In genomic region chr1:166922911-166923712, GRCm38 (mm10) we compare ENCODE assay signal across 18 mouse cellular contexts.
DNase-seq lines count a peak whose midpoint lies in the region; ATAC-seq and TF ChIP-seq lines count a peak whose summit lies in the region.
"Had no signal": no experiment of that assay in that cellular context is flagged by ENCODE, and none has a peak within 500 bp of the region (broad histone marks: within the 10 kb centered on the region; RNA-seq: fewer than 3 reads in every experiment).

No protein-coding gene starts in this region.

- no peaks in the 10 kb centered on the region for H3K36me3 ChIP-seq in forebrain, embryonic 14.5 days (ENCODE audit: control insufficient read depth, insufficient read depth, low read length)
- no peaks in the 10 kb centered on the region for H3K36me3 ChIP-seq in forebrain, embryonic 10.5 days (replicated peaks)
- H3K36me3 ChIP-seq in CH12.LX (replicated peaks in 1 of 2; ENCODE audit: control insufficient read depth in 1 of 2, insufficient read depth in 1 of 2, low read length in 1 of 2) = no peaks in the 10 kb centered on the region
- H3K36me3 ChIP-seq in hindbrain, embryonic 16.5 days (ENCODE audit: control insufficient read depth, insufficient read depth, low read length) = no peaks in the 10 kb centered on the region
- H3K36me3 ChIP-seq in myocyte (ENCODE audit: control insufficient read depth, insufficient read depth) = no peaks in the 10 kb centered on the region
- H3K36me3 ChIP-seq: intestine, embryonic 15.5 days; stomach, embryonic 15.5 days had no signal

- no peak overlapping the region for H3K4me2 ChIP-seq in forebrain, embryonic 14.5 days (ENCODE audit: low read length)
- H3K4me2 ChIP-seq in CH12.LX (ENCODE audit: insufficient read depth, low read depth, poor library complexity, severe bottlenecking) = peak overlapping the region; percentile 60; the same call in 1 of the 2 replicates
- H3K4me2 ChIP-seq in hindbrain, embryonic 16.5 days (ENCODE audit: low read length) = peak overlapping the region; percentile 51
- peak overlapping the region; percentile 29 for H3K4me2 ChIP-seq in myocyte (ENCODE audit: low read depth)
- H3K4me2 ChIP-seq: heart, embryonic 11.5 days; intestine, embryonic 15.5 days; stomach, embryonic 15.5 days had no signal

- H3K27me3 ChIP-seq in forebrain, embryonic 14.5 days (replicated peaks; ENCODE audit: control insufficient read depth, insufficient read depth, low read length) = no peaks in the 10 kb centered on the region
- no peaks in the 10 kb centered on the region for H3K27me3 ChIP-seq in forebrain, embryonic 10.5 days (ENCODE audit: poor library complexity, severe bottlenecking)
- H3K27me3 ChIP-seq in CH12.LX (replicated peaks) (peaks cover 65% of the 10 kb centered on the region), myocyte (ENCODE audit: control insufficient read depth, insufficient read depth, insufficient read length) (no peaks in the 10 kb centered on the region)
- H3K27me3 ChIP-seq in hindbrain, embryonic 16.5 days (replicated peaks; ENCODE audit: control insufficient read depth, insufficient read depth, low read length) = no peaks in the 10 kb centered on the region
- H3K27me3 ChIP-seq: intestine, embryonic 15.5 days; stomach, embryonic 15.5 days had no signal

- peak; percentile 26 for DNase-seq in forebrain, embryonic 14.5 days (ENCODE audit: low spot score)
- no peak for DNase-seq in forebrain, embryonic 10.5 days (ENCODE audit: extremely low spot score, low spot score)
- DNase-seq in CH12.LX (ENCODE audit: extremely low read depth) = peak; percentile 3
- no peak for DNase-seq in lung, postnatal 4 days
- no peak for DNase-seq in T-cell, adult 2 months (ENCODE audit: low spot score)
- DNase-seq: adrenal gland, postnatal 14 days; cerebellum, adult 18-20 months; cerebellum, postnatal 36 days; layer of hippocampus, postnatal 36 days; liver; lung, adult 18-20 months; spleen, adult 18-20 months had no signal

- H3K79me2 ChIP-seq in CH12.LX (replicated peaks; ENCODE audit: control insufficient read depth, extremely low read depth, insufficient read depth, poor library complexity, severe bottlenecking) (no peaks in the 10 kb centered on the region), myocyte (ENCODE audit: control insufficient read depth, insufficient read depth) (no peaks in the 10 kb centered on the region)

- TF ChIP-seq CTCF in CH12.LX (conservative IDR thresholded peaks at IDR 0.05 in 1 of 2, IDR thresholded peaks at IDR 0.05 in 1 of 2; ENCODE audit: low read depth in 2 of 2, low read length in 2 of 2) = no peak

- TF ChIP-seq RAD21 in CH12.LX (IDR thresholded peaks at IDR 0.05; ENCODE audit: low read depth, low read length) = no peak

- TF ChIP-seq POLR2A in CH12.LX (IDR thresholded peaks at IDR 0.05; ENCODE audit: low read depth, low read length) (no peak), myocyte (IDR thresholded peaks at IDR 0.05; ENCODE audit: insufficient read length, low read depth) (no peak)

- WGBS in forebrain, embryonic 14.5 days = 71% methylated on average over 16 of the region's 16 CpGs
- 92% methylated on average over 16 of the region's 16 CpGs for WGBS in forebrain, embryonic 10.5 days
- WGBS in hindbrain, embryonic 16.5 days = 48% methylated on average over 16 of the region's 16 CpGs

- H3K27ac ChIP-seq in forebrain, embryonic 14.5 days (ENCODE audit: low read depth, low read length) = no peak overlapping the region
- H3K27ac ChIP-seq in forebrain, embryonic 10.5 days = no peak overlapping the region
- H3K27ac ChIP-seq in CH12.LX (ENCODE audit: insufficient read depth, low read depth) = no peak overlapping the region
- no peak overlapping the region; the same call in 1 of the 2 replicates for H3K27ac ChIP-seq in hindbrain, embryonic 16.5 days (ENCODE audit: low read depth, low read length)
- H3K27ac ChIP-seq: intestine, embryonic 15.5 days; stomach, embryonic 15.5 days had no signal

- dilution Hi-C loops in CH12.LX (cut with MboI; ENCODE audit: extremely low pct_ligation_motif_present, extremely low pct_unique_long_range_greater_than_20kb, low sequenced_read_pairs) = no loop called here

- in situ Hi-C loops in CH12.LX (cut with MboI; ENCODE audit: low pct_ligation_motif_present, low pct_unique_long_range_greater_than_20kb, low sequenced_read_pairs) = no loop called here

- H3ac ChIP-seq in myocyte (ENCODE audit: control insufficient read depth, insufficient read length) = no peak overlapping the region

- no peaks in the 10 kb centered on the region for H3K9me3 ChIP-seq in forebrain, embryonic 14.5 days (replicated peaks; ENCODE audit: control insufficient read depth, low read length)
- no peaks in the 10 kb centered on the region for H3K9me3 ChIP-seq in forebrain, embryonic 10.5 days
- no peaks in the 10 kb centered on the region for H3K9me3 ChIP-seq in CH12.LX (replicated peaks; ENCODE audit: low read length)
- no peaks in the 10 kb centered on the region for H3K9me3 ChIP-seq in hindbrain, embryonic 16.5 days (ENCODE audit: control insufficient read depth, low read length)
- H3K9me3 ChIP-seq: intestine, embryonic 15.5 days; stomach, embryonic 15.5 days had no signal

- no peaks in the 10 kb centered on the region for H3K4me1 ChIP-seq in forebrain, embryonic 14.5 days (ENCODE audit: control insufficient read depth, insufficient read depth, low read length)
- H3K4me1 ChIP-seq in forebrain, embryonic 10.5 days = peaks cover 17% of the 10 kb centered on the region
- no peaks in the 10 kb centered on the region for H3K4me1 ChIP-seq in CH12.LX (ENCODE audit: control insufficient read depth in 1 of 2, insufficient read depth in 2 of 2)
- peaks cover 5% of the 10 kb centered on the region for H3K4me1 ChIP-seq in hindbrain, embryonic 16.5 days (ENCODE audit: control insufficient read depth, insufficient read depth, low read depth, low read length)
- H3K4me1 ChIP-seq: intestine, embryonic 15.5 days; stomach, embryonic 15.5 days had no signal

- TF ChIP-seq EP300 in CH12.LX (IDR thresholded peaks at IDR 0.05; ENCODE audit: low read length) = no peak

- H3K9ac ChIP-seq in forebrain, embryonic 14.5 days (ENCODE audit: low read length) = 0 out of 2 replicates have a peak overlapping the region, but pooled peaks have one; percentile 5
- no peak overlapping the region for H3K9ac ChIP-seq in CH12.LX (ENCODE audit: insufficient read depth, low read depth)
- no peak overlapping the region; the same call in 1 of the 2 replicates for H3K9ac ChIP-seq in hindbrain, embryonic 16.5 days (ENCODE audit: low read depth, low read length)
- H3K9ac ChIP-seq: intestine, embryonic 15.5 days; stomach, embryonic 15.5 days had no signal

- no peak overlapping the region for H3K4me3 ChIP-seq in forebrain, embryonic 14.5 days (ENCODE audit: low read depth, low read length)
- no peak overlapping the region for H3K4me3 ChIP-seq in forebrain, embryonic 10.5 days
- no peak overlapping the region for H3K4me3 ChIP-seq in CH12.LX (replicated peaks in 1 of 3; ENCODE audit: low read depth in 2 of 3, low read length in 2 of 3, poor library complexity in 1 of 3)
- peak overlapping the region; percentile 17 for H3K4me3 ChIP-seq in hindbrain, embryonic 16.5 days (ENCODE audit: low read length)
- H3K4me3 ChIP-seq in myocyte = no peak overlapping the region
- H3K4me3 ChIP-seq: intestine, embryonic 15.5 days; stomach, embryonic 15.5 days had no signal

- no peak; the same call in 1 of the 2 replicates for ATAC-seq in forebrain, embryonic 14.5 days
- ATAC-seq in hindbrain, embryonic 16.5 days = peak; percentile 69
- no peak for ATAC-seq in activated CD4-positive, CD25-positive, alpha-beta regulatory T cell, adult 4 months
- ATAC-seq: intestine, embryonic 15.5 days had no signal

TF ChIP-seq in CH12.LX, 34 proteins besides CTCF, POLR2A, EP300 and RAD21:
- TF ChIP-seq PAX5 (IDR thresholded peaks at IDR 0.05; ENCODE audit: low read length) (no peak), CHD1 (IDR thresholded peaks at IDR 0.05; ENCODE audit: low read depth, low read length) (no peak), ETS1 (conservative IDR thresholded peaks at IDR 0.05; ENCODE audit: low read depth, low read length) (no peak), SIN3A (IDR thresholded peaks at IDR 0.05; ENCODE audit: low read length) (no peak), JUN (IDR thresholded peaks at IDR 0.05; ENCODE audit: insufficient read depth, low read depth, low read length) (no peak), SMC3 (IDR thresholded peaks at IDR 0.05; ENCODE audit: low read depth, low read length) (no peak), MEF2A (IDR thresholded peaks at IDR 0.05; ENCODE audit: borderline replicate concordance, low read depth, low read length) (no peak)

TF ChIP-seq in myocyte, 11 proteins besides CTCF, POLR2A, EP300 and RAD21:
- no peak for TF ChIP-seq POLR2AphosphoS2 (IDR thresholded peaks at IDR 0.05; ENCODE audit: insufficient read length, low read depth)
- no peak for TF ChIP-seq MYOD1 (IDR thresholded peaks at IDR 0.05; ENCODE audit: control insufficient read depth in 1 of 3, insufficient read length in 2 of 3, low read depth in 2 of 3)
- no peak for TF ChIP-seq CEBPB (IDR thresholded peaks at IDR 0.05; ENCODE audit: insufficient read depth, poor library complexity, severe bottlenecking)
- no peak for TF ChIP-seq TCF3 (IDR thresholded peaks at IDR 0.05; ENCODE audit: insufficient read length, low read depth)
- TF ChIP-seq TCF12 (IDR thresholded peaks at IDR 0.05; ENCODE audit: insufficient read depth, poor library complexity, severe bottlenecking) = no peak
- TF ChIP-seq MAX (IDR thresholded peaks at IDR 0.05; ENCODE audit: low read depth) = no peak
- no peak for TF ChIP-seq SRF (IDR thresholded peaks at IDR 0.05; ENCODE audit: control insufficient read depth, insufficient read length, low read depth)
- TF ChIP-seq USF1 (IDR thresholded peaks at IDR 0.05; ENCODE audit: low read depth) = no peak
- no peak for TF ChIP-seq MYOG (IDR thresholded peaks at IDR 0.05; ENCODE audit: control insufficient read depth in 1 of 3, insufficient read depth in 1 of 3, insufficient read length in 2 of 3, low read depth in 2 of 3)
- TF ChIP-seq E2F4 (IDR thresholded peaks at IDR 0.05; ENCODE audit: insufficient read depth) = no peak
- TF ChIP-seq REST (IDR thresholded peaks at IDR 0.05; ENCODE audit: insufficient read depth, insufficient read length) = no peak

Comparison
In these comparisons a context has a peak if more than half of its experiments do, and no peak if none do; other contexts are left out.
1. DNase-seq: peak in forebrain, embryonic 14.5 days (single experiment) and CH12.LX (single experiment); none in forebrain, embryonic 10.5 days (single experiment), lung, postnatal 4 days (0 of 2) and T-cell, adult 2 months (single experiment).